ENCODE assay signal across 24 mouse cellular contexts in the genomic region with DNA sequence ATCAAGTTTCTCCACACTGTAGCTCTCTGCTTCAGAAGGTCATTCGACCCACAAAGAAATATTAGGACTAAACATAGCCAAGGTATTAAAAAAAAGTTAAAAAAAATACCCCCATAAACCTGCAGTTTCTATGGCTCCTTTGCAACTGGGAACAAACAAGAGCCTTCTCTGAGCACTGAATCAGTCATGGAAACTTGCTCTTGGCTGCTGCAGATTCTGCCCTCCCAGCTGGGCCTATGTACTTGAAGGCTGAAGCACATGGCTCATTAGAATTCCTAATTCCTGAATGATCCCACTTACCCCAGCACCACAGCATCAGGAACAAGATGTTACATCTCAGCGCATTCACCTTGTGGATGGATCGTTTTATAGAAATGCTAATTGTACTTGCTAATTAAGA.
"Had no signal": no experiment of that assay in that cellular context is flagged by ENCODE, and none has a peak within 500 bp of the region (broad histone marks: within the 10 kb centered on the region; RNA-seq: fewer than 3 reads in every experiment).

No protein-coding gene starts in this region.

- H3K9ac ChIP-seq: liver, embryonic 12.5 days; liver, embryonic 15.5 days; lung, embryonic 15.5 days; neural tube, embryonic 12.5 days; neural tube, embryonic 15.5 days had no signal

- H3K27ac ChIP-seq: left cerebral cortex, adult 2 months; liver, embryonic 12.5 days; liver, embryonic 15.5 days; lung, embryonic 15.5 days; neural tube, embryonic 12.5 days; neural tube, embryonic 15.5 days; stomach, postnatal 0 days had no signal

- H3K36me3 ChIP-seq: liver, embryonic 12.5 days; liver, embryonic 15.5 days; lung, embryonic 15.5 days; neural tube, embryonic 12.5 days; neural tube, embryonic 15.5 days had no signal

- ATAC-seq: intestine, postnatal 0 days; liver, embryonic 12.5 days had no signal

- H3K4me3 ChIP-seq: left cerebral cortex, adult 2 months; liver, embryonic 12.5 days; liver, embryonic 15.5 days; lung, embryonic 15.5 days; megakaryocyte, embryonic 14.5 days; neural tube, embryonic 12.5 days; neural tube, embryonic 15.5 days had no signal

- H3K4me2 ChIP-seq: liver, embryonic 12.5 days; liver, embryonic 15.5 days; lung, embryonic 15.5 days; midbrain, embryonic 11.5 days; neural tube, embryonic 12.5 days; neural tube, embryonic 15.5 days had no signal

- H3K27me3 ChIP-seq: liver, embryonic 12.5 days; liver, embryonic 15.5 days; lung, embryonic 15.5 days; megakaryocyte, embryonic 14.5 days; neural tube, embryonic 12.5 days; neural tube, embryonic 15.5 days had no signal

- DNase-seq: kidney, adult 2 months; kidney, postnatal 14 days; kidney, postnatal 4 days; layer of hippocampus, postnatal 36 days; liver; lung, adult 18-20 months; lung, postnatal 10 days; lung, postnatal 36 days; midbrain, embryonic 14.5 days; right cerebral cortex, adult 18-20 months; right cerebral cortex, postnatal 25 days; thymus, adult 2 months; thymus, postnatal 14 days; thymus, postnatal 4 days had no signal

- H3K9me3 ChIP-seq: liver, embryonic 12.5 days; liver, embryonic 15.5 days; lung, embryonic 15.5 days; neural tube, embryonic 12.5 days; neural tube, embryonic 15.5 days had no signal

- H3K4me1 ChIP-seq: liver, embryonic 12.5 days; liver, embryonic 15.5 days; megakaryocyte, embryonic 14.5 days; neural tube, embryonic 12.5 days had no signal
